Mouse (Mus musculus) spleen, postnatal 36 days (tissue): ENCODE measurements around the gene Loxl1.

Source experiments
- DNase-seq, 2 experiments: peaks; one replicate each; pipeline ENCODE4 v3.0.0; 2022; ENCODE audit warnings: low spot score in 2 of 2, mixed read lengths in 1 of 2

Gene Loxl1

DNA sequence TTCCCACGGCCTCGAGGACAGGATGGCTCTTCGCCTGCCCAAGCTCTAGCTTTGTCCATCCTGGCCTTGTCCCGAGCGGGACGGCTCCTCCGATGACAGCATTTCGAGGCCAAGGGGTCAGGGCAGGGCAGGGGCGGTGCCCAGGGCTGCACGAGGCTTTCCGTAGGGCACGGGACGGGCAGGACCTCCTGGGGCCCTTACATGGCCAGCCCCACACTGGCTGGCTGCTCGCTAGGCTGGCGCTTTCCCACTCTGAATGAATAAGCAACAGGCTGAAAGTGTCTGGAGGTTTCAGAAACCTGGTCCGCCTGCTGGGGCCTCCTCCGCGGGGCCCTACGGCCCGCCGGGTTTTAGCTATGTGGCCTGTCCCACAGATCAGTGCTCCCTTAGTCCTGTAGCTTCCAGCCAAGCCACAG is at the start of gene Loxl1:
Gene Loxl1, minus strand, starts transcription at position 243 of the 416 bp plus-strand sequence.
- no peak for DNase-seq

DNA sequence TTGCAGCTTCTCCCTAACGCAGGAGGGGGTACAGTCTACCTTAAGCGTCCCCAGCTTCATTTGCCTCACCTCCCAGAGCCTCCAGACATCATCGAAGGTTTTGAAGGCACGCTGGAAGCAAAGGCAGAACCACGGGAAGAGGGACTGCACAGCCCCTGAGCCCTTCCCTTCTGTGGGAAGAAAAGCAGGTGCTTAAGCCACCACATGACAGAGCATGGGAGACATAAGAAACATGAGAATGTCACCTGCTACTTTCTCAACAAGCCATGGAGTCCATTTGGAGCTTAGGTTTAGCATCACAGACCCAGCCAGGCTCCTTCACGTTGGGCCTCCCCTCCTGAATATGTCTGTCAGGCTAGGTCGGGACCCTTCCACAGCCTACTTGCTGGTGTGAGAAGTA is 49.0 kb upstream of the Loxl1 start:
- no peak for DNase-seq

DNA sequence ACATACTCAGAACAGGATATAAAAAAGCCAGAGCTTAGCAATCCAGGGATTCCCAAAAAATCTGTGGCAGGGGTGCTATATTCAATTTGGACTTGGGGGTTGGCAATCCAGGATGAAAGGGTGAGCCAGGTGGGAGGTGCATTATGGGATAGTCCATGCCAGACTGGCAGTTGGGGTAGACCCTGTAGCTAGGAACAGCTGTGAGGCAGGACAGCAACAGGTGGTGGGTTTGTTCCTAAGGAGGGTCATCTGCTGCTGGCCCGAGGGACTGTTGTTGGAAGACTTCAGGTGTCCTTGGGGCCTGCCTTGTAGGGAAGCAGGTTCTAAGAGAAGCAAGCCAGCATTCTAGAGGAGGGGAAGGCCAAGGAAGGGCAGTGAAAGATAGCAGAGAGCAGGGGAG is 48.4 kb upstream of the Loxl1 start:
- no peak for DNase-seq

DNA sequence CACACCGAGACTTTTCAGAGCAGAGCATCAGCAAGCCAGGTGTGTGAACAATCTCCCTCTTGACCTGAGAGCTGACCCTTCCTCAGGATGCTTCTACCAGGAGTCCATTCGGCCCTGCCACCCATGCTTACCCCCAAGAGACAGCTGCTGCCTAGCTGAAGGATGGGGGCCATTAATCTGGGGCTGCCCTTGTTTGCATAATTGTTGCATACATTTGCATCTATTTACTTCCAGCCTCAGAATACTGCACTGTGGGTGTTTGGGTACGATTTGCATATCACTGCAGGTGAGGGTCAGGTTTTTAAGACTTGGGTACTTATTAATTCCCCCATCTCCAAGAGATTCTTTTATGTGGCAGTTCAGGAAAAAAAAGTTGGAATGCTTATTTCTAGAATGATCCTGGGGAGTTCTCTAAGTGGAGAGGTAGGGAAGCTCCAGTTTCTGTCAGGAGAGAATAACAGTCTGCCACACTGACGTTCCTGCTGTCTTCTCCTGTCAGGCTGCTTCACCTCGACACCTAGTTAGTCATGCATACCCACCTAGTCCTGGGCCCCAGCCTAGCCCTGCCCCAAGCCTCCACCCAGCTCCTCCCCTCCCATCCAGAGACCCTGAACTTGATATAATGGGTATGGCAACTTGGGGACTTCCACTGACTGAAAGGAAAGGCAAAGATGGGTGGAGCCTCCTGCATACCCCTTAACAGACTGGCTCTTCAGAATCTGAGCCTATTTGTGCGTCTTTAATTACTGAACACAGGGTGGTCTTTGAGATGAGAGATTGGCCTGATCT is 42.5 kb upstream of the Loxl1 start:
- no peak for DNase-seq

DNA sequence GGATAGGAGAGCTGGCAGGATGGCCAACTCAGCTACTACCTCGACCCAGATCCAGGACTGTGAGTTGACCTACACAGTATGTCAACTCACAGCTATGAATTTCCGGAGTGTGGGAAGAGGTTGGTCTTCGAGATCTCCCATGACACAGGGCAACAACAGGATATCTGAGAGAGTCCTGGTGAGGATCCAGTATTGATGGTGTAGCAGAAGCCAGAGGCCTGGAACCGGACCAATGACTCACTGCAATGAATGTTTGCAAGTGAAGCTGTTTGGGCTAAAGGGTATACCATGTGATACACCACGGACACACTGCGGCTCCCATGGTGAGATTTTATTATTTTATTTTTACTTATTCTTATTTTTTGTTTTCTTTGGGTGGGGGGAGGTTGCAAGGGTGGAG is 41.7 kb upstream of the Loxl1 start:
- no peak for DNase-seq

DNA sequence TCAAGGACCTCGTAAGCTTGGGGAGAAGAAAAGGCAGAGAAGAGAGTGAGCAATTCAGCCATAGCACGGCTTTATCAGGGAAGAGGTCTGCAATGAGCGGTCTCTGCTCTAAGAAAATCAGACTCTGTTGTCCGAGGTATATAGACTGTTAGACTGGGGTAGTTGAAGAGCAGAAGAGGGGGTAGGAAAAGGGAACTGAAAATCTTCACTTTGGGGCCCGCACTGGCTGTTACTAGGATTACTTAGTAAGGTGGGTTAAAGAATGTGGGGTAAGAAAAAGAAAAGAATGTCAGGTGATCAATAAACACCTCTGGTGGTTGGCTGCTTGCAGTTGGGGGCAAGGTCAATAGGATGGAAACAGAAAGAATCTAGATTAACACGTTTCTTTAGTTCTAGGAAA is 40.2 kb upstream of the Loxl1 start:
- no peak for DNase-seq

DNA sequence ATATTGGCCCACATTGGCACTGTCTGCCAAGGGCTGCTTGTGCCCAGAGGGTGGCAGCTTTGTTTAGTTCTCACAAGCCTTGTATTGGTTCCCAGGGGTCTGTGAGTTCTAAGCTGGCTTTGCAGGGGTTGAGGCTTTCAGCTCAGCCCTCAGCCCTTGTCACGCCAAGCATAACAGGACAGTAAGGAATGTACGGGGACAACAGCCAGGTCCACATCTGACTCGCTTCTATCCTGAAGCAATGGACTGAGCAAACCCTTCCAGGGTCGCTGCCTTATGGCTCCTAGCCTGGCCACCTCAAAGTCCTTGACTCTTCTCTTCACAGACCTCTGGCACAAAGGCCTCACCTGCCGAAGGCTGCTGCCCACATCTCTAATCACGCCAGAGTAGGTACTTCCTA is 34.8 kb upstream of the Loxl1 start:
- no peak for DNase-seq

- no peak for DNase-seq
These were observed 33.5 kb upstream of the Loxl1 start for GRCm38 (mm10) chr9:58346498-58346897.

GRCm38 (mm10) chr9:58345963-58346362 is 33.0 kb upstream of the Loxl1 start:
- DNase-seq, result no peak

DNA sequence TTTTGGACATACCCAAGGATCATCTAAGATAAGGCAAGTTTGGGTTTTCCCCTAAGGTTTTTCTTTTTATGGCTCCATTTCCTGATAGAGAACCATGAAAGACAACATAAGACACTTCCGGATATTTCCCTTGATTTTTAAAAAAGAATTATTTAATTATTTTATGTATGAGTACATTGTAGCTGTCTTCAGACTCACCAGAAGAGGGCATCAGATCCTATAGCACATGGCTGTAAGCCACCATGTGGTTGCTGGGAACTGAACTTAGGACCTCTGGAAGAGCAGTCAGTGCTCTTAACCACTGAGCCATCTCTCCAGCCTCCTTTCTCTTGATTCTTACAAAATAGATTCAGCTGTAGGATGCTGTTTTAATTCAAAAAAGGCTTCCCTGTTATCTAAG is 28.8 kb upstream of the Loxl1 start:
- DNase-seq, result no peak

DNA sequence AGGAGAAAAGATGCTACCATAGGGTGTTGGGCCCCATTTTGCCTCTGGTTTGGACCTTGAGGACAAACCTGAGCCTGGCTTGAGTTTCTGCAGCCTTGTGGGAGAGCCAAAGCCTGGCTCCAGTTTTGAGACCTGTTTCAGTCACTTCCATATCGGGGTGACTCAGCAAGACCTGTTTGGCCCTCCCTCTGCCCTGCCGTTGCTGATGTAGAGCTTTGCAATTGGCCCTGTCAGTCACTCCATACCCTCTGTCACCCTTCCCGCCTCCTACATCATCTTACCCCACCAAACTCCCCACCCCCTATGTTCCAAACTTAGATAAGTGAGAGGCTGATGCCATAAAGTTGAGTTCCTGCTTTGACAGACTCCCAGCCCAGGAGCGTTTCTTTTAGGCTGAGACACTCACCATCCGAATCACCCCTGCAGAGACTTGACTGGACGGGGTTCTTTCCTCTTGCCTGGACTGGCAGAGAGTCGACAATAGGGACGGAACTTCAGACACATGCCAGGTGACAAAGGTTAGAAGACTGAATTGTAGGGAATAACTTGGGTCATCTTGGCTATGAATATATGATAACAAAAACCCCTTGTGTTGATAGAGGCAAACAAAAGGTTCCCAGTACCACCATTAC is 23.8 kb upstream of the Loxl1 start:
- no peak for DNase-seq

DNA sequence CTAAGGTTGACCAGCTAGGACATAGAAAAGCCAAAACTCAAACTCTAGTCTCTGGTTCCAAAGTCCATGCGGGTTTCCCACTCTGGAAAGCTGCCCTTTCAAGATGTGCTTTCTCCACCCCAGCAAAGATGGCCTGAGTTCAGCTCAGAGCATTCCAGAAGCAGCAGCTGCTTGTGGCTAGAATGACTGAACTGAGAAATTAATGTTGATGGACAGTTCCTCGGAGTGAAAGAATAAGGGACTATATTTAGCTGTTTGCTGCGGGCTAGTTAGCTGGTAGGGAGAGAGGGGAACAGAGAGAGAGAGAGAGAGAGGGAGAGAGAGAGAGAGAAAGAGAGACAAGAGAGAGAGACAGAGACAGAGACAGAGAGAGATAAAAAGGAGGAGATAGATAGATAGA is 18.3 kb upstream of the Loxl1 start:
- DNase-seq, result no peak

GRCm38 (mm10) chr9:58330293-58330692 is 17.3 kb upstream of the Loxl1 start:
- no peak for DNase-seq

GRCm38 (mm10) chr9:58327382-58327781 is 14.4 kb upstream of the Loxl1 start:
- no peak for DNase-seq

GRCm38 (mm10) chr9:58326477-58327180 is 13.6 kb upstream of the Loxl1 start:
- DNase-seq, result no peak

- DNase-seq, result no peak
These were observed 8.7 kb upstream of the Loxl1 start for GRCm38 (mm10) chr9:58321681-58322080.

DNA sequence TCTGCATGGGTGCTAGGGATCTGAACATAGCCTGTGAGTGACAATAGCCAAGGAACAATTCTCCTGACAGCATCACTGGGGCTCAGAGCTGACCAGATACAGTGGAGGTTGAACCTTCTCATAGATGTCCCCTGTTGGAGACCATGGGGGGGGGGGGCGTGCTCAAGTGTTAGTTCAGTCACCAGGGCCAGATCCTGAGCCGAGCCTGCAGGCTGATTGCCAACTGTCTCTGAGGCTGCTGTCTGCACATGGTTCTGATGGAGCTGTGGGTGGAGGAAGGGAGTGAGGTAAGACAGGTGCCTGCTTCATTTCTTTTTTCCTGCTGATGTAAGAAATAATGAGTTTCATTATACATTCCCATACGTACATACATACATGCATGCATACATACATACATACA is 5.3 kb upstream of the Loxl1 start:
- no peak for DNase-seq

GRCm38 (mm10) chr9:58317381-58317780 is 4.4 kb upstream of the Loxl1 start:
- no peak for DNase-seq

GRCm38 (mm10) chr9:58316784-58317183 is 3.8 kb upstream of the Loxl1 start:
- DNase-seq, result no peak

GRCm38 (mm10) chr9:58315850-58316249 is 2.9 kb upstream of the Loxl1 start:
- no peak for DNase-seq

- DNase-seq, result no peak
These were observed 1.8 kb upstream of the Loxl1 start for GRCm38 (mm10) chr9:58314682-58315360.

DNA sequence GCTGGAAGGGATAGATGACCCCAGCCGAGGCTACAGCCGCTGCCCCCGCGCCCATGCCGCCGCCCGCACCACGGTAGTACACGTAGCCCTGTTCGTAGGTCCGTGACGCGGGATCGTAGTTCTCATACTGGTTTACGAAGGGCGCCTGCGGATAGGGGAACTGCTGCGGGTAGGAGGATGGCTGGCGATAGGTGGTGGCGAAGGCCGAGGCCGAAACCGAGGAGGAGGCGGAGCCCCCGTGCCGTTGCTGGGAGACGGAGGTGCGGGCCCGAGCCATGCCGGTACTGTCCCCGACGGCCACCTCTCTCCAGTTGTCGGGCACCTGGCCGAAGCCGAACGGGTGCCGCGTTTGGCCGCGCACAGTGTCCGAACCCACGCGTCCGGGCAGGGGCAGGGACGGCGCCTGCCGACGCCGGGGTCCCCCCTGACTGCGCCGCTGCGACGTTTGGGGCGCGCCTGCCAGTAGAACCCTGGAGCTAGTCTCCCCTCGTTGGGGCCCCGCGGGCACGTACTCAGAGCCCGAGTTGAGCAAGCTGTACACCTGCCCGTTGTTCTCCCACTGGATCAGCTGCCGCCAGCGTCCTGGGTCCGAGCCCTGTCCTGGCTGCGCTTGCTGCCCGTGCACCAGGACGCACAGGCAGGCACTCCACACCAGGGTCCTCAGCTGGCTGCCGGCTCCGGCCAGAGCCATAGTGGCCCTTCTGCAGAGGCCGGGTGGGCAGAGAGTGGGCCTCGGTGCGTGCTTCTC is 616 bp downstream of the Loxl1 start:
- DNase-seq, result no peak
